Mouse (Mus musculus) midbrain, embryonic 11.5 days (tissue): ENCODE measurements around the gene Pros1. TPM values are rescaled to one million over a fixed set of nuclear protein-coding genes. Genes with fewer than 3 reads are reported as not detected.

Experiments
- ATAC-seq: fragments of 200-750 bp; cut with Nextera tagmentation; 2 replicates; pipeline ENCODE4 v1.8.0; 2017; ENCODE audit warnings: moderate TSS enrichment, moderate library complexity; ENCODE audit not compliant: low FRiP score
- DNase-seq: peaks from one replicate; pipeline ENCODE4 v3.0.0; 2015; ENCODE audit warnings: low spot score; ENCODE audit errors: missing footprints
- H3K27ac ChIP-seq: fragments of 300-500 bp; sonication (generic); 2 replicates; pipeline ENCODE4 v1.5.1; 2014; ENCODE audit warnings: low read depth, low read length
- H3K27me3 ChIP-seq: fragments of 300-500 bp; sonication (generic); 2 replicates; pipeline ENCODE4 v1.6.1; 2014; ENCODE audit warnings: mild to moderate bottlenecking, low read length, moderate library complexity, mixed read lengths; ENCODE audit not compliant: control insufficient read depth, insufficient read depth
- H3K36me3 ChIP-seq: fragments of 300-500 bp; sonication (generic); 2 replicates; pipeline ENCODE4 v1.6.1; 2014; ENCODE audit warnings: mild to moderate bottlenecking, low read length, moderate library complexity, mixed read lengths; ENCODE audit not compliant: control insufficient read depth, insufficient read depth
- H3K4me1 ChIP-seq: fragments of 300-500 bp; sonication (generic); 2 replicates; pipeline ENCODE4 v1.6.1; 2014; ENCODE audit warnings: low read length; ENCODE audit not compliant: control insufficient read depth, insufficient read depth
- H3K4me2 ChIP-seq: fragments of 300-500 bp; sonication (generic); 2 replicates; pipeline ENCODE4 v1.6.1; 2014; ENCODE audit warnings: mild to moderate bottlenecking, moderate library complexity
- H3K4me3 ChIP-seq: fragments of 300-500 bp; sonication (generic); 2 replicates; pipeline ENCODE4 v1.5.1; 2014; ENCODE audit warnings: low read depth, low read length
- H3K9ac ChIP-seq: fragments of 300-500 bp; sonication (generic); 2 replicates; pipeline ENCODE4 v1.6.1; 2014; ENCODE audit warnings: low read length
- H3K9me3 ChIP-seq: fragments of 300-500 bp; sonication (generic); 2 replicates; pipeline ENCODE4 v1.6.1; 2016; ENCODE audit warnings: low read length; ENCODE audit not compliant: control insufficient read depth
- WGBS: fragments of 180-500 bp; shearing (Covaris S2); extraction: QIAGEN DNeasy Blood & Tissue Kit; methylation state at CpG from one replicate; pipeline ENCODE4 v1.1.7; 2014; 5-methylcytosine and 5-hydroxymethylcytosine counted together
- microRNA-seq: library from miRNA; unstranded; fragments of <30 nt; microRNA quantifications from one replicate; pipeline ENCODE4, GENCODE M21; 2017
- polyA plus RNA-seq: library from polyadenylated mRNA; unstranded; fragments of >200 nt; fragmentation: Nextera tagmentation; extraction: Ambion mirVana; gene quantifications from 2 replicates; pipeline ENCODE4 v1.2.1, GENCODE M21; 2014

The Pros1 gene
- polyA plus RNA-seq, 1 experiment from 2014 or later = 19.5 TPM

GRCm38 (mm10) chr16:62964361-62964763 lies 110.3 kb downstream of the Pros1 start:
- no peak for ATAC-seq
- H3K27ac ChIP-seq = no peak overlapping the region
- no peaks in the 10 kb centered on the region for H3K9me3 ChIP-seq
- H3K9ac ChIP-seq = no peak overlapping the region
- H3K27me3 ChIP-seq = no peaks in the 10 kb centered on the region
- DNase-seq = no peak
- no peak overlapping the region for H3K4me2 ChIP-seq
- 84% methylated on average over 6 of the region's 6 CpGs for WGBS
- no peaks in the 10 kb centered on the region for H3K36me3 ChIP-seq
- H3K4me1 ChIP-seq = no peaks in the 10 kb centered on the region
- no peak overlapping the region for H3K4me3 ChIP-seq

GRCm38 (mm10) chr16:62971673-62972332 lies 117.7 kb downstream of the Pros1 start:
- Histone ChIP-seq H3K36me3 (no peaks in the 10 kb centered on the region), H3K4me2 (no peak overlapping the region), H3K4me1 (no peaks in the 10 kb centered on the region), H3K27me3 (no peaks in the 10 kb centered on the region), H3K9ac (no peak overlapping the region), H3K27ac (no peak overlapping the region), H3K4me3 (no peak overlapping the region), H3K9me3 (no peaks in the 10 kb centered on the region)
- ATAC-seq = no peak
- no peak for DNase-seq
- WGBS = 76% methylated on average over 1 of the region's 1 CpGs

DNA sequence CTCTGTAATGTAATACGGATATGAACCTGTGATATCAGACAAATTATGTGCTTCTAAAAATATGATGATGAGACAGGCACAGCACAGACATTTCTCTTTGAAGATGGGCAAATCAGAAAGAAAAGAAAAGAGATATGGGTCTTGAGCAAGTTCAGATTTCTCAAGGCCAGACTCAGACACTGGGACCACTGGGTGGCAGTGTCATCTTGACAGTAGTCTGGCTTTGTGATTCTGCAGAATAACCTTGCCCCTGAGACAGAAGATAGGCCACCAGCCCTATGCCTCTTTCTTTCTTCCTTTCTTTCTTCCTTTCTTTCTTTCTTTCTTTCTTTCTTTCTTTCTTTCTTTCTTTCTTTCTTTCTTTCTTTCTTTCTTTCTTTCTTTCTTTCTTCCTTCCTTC lies 120.8 kb downstream of the Pros1 start:
- Histone ChIP-seq H3K4me3 (no peak overlapping the region), H3K36me3 (no peaks in the 10 kb centered on the region), H3K9ac (no peak overlapping the region), H3K9me3 (no peaks in the 10 kb centered on the region), H3K27ac (no peak overlapping the region), H3K27me3 (no peaks in the 10 kb centered on the region), H3K4me2 (no peak overlapping the region), H3K4me1 (no peaks in the 10 kb centered on the region)
- ATAC-seq (no peak), DNase-seq (no peak)
- WGBS = 84% methylated on average over 1 of the region's 1 CpGs

Small RNA genes within 50 kb of the gene (microRNA-seq; reads per million reads assigned to microRNA genes)
- not detected for gene Gm25986

Other genes starting within 250 kb of the Pros1 start
- gene Nsun3, start 67.5 kb upstream of the Pros1 start, polyA plus RNA-seq = 10.0 and 11.6 TPM in 2 replicates
- gene Stx19, start 39.6 kb upstream of the Pros1 start, polyA plus RNA-seq = 0.07 and 0.37 TPM in 2 replicates
- 15.2 and 17.0 TPM in 2 replicates for gene Arl13b, start 7.3 kb upstream of the Pros1 start, polyA plus RNA-seq